ENCODE assay signal across 21 mouse cellular contexts in genomic region chr9:119576977-119577376, GRCm38 (mm10). TPM values are rescaled to one million over a fixed set of nuclear protein-coding genes. Genes with fewer than 3 reads are reported as not detected.
DNase-seq lines count a peak whose midpoint lies in the region; ATAC-seq and TF ChIP-seq lines count a peak whose summit lies in the region.
"Had no signal": no experiment of that assay in that cellular context is flagged by ENCODE, and none has a peak within 500 bp of the region (broad histone marks: within the 10 kb centered on the region; RNA-seq: fewer than 3 reads in every experiment).

No protein-coding gene starts in this region.

- H3K9me3 ChIP-seq in heart, embryonic 11.5 days (replicated peaks; ENCODE audit: control insufficient read depth, low read length), result no peaks in the 10 kb centered on the region
- no peaks in the 10 kb centered on the region for H3K9me3 ChIP-seq in midbrain, embryonic 11.5 days (ENCODE audit: control insufficient read depth, low read length)
- no peaks in the 10 kb centered on the region for H3K9me3 ChIP-seq in midbrain, embryonic 14.5 days (ENCODE audit: control insufficient read depth, low read length)
- no peaks in the 10 kb centered on the region for H3K9me3 ChIP-seq in heart, embryonic 14.5 days (ENCODE audit: control insufficient read depth, low read length)
- no peaks in the 10 kb centered on the region for H3K9me3 ChIP-seq in hindbrain, postnatal 0 days (ENCODE audit: low read length)
- H3K9me3 ChIP-seq: forebrain, embryonic 12.5 days; hindbrain, embryonic 15.5 days; limb, embryonic 10.5 days; midbrain, embryonic 10.5 days had no signal

- no peak for TF ChIP-seq CTCF in hindbrain, postnatal 0 days (IDR thresholded peaks at IDR 0.05; ENCODE audit: low read depth)

- DNase-seq in heart, postnatal 25 days (ENCODE audit: low spot score), result no peak
- peak; percentile 79 for DNase-seq in midbrain, embryonic 11.5 days (ENCODE audit: low spot score, missing footprints)
- no peak for DNase-seq in midbrain, embryonic 14.5 days
- peak; percentile 34 to 58 for DNase-seq in right cerebral cortex, postnatal 36 days (ENCODE audit: low spot score in 2 of 2)
- DNase-seq in hindbrain, postnatal 0 days (ENCODE audit: low spot score), result no peak
- DNase-seq: adrenal gland, adult 8-10 months; cerebellum, adult 11 months; cerebellum, postnatal 25 days; kidney, adult 18-20 months; kidney, postnatal 10 days; lung, embryonic 14.5 days; lung, postnatal 4 days had no signal

- no peaks in the 10 kb centered on the region for H3K36me3 ChIP-seq in heart, embryonic 11.5 days (ENCODE audit: control insufficient read depth, insufficient read depth, low read length)
- no peaks in the 10 kb centered on the region for H3K36me3 ChIP-seq in midbrain, embryonic 11.5 days (ENCODE audit: control insufficient read depth, insufficient read depth, low read length)
- no peaks in the 10 kb centered on the region for H3K36me3 ChIP-seq in midbrain, embryonic 14.5 days (ENCODE audit: control insufficient read depth, insufficient read depth, low read length)
- H3K36me3 ChIP-seq in heart, embryonic 14.5 days (ENCODE audit: control insufficient read depth, insufficient read depth, low read length), result no peaks in the 10 kb centered on the region
- no peaks in the 10 kb centered on the region for H3K36me3 ChIP-seq in hindbrain, postnatal 0 days (ENCODE audit: insufficient read depth, low read length)
- H3K36me3 ChIP-seq: forebrain, embryonic 12.5 days; hindbrain, embryonic 15.5 days; limb, embryonic 10.5 days; midbrain, embryonic 10.5 days had no signal

- no peak overlapping the region for H3K27ac ChIP-seq in heart, embryonic 11.5 days (ENCODE audit: low read depth, low read length)
- H3K27ac ChIP-seq in midbrain, embryonic 11.5 days (ENCODE audit: low read depth, low read length), result no peak overlapping the region
- no peak overlapping the region for H3K27ac ChIP-seq in midbrain, embryonic 14.5 days (replicated peaks; ENCODE audit: low read depth, low read length)
- no peak overlapping the region for H3K27ac ChIP-seq in heart, embryonic 14.5 days (replicated peaks in 1 of 2; ENCODE audit: control insufficient read depth in 1 of 2, insufficient read depth in 1 of 2, low read depth in 2 of 2, low read length in 2 of 2)
- H3K27ac ChIP-seq in hindbrain, postnatal 0 days, result no peak overlapping the region
- H3K27ac ChIP-seq: forebrain, embryonic 12.5 days; hindbrain, embryonic 15.5 days; limb, embryonic 10.5 days; midbrain, embryonic 10.5 days had no signal

- no peak overlapping the region for H3K4me3 ChIP-seq in heart, embryonic 11.5 days (ENCODE audit: low read depth, low read length)
- no peak overlapping the region for H3K4me3 ChIP-seq in midbrain, embryonic 11.5 days (ENCODE audit: low read depth, low read length)
- no peak overlapping the region for H3K4me3 ChIP-seq in midbrain, embryonic 14.5 days (replicated peaks; ENCODE audit: low read depth, low read length)
- 0 out of 4 replicates have a peak overlapping the region, but pooled peaks of 1 of the 2 experiments have one; percentile 72 for H3K4me3 ChIP-seq in heart, embryonic 14.5 days (ENCODE audit: control insufficient read depth in 1 of 2, insufficient read depth in 1 of 2, low read depth in 1 of 2, low read length in 2 of 2)
- H3K4me3 ChIP-seq in hindbrain, postnatal 0 days (ENCODE audit: low read length), result no peak overlapping the region
- H3K4me3 ChIP-seq: hindbrain, embryonic 15.5 days; limb, embryonic 10.5 days had no signal

- no peak overlapping the region for H3K9ac ChIP-seq in heart, embryonic 11.5 days (ENCODE audit: low read depth, low read length)
- H3K9ac ChIP-seq in midbrain, embryonic 11.5 days (ENCODE audit: low read length), result no peak overlapping the region
- H3K9ac ChIP-seq in midbrain, embryonic 14.5 days (replicated peaks; ENCODE audit: low read length), result no peak overlapping the region
- H3K9ac ChIP-seq in heart, embryonic 14.5 days (ENCODE audit: low read length), result no peak overlapping the region; the same call in 1 of the 2 replicates
- no peak overlapping the region for H3K9ac ChIP-seq in hindbrain, postnatal 0 days (replicated peaks; ENCODE audit: low read length)
- H3K9ac ChIP-seq: forebrain, embryonic 12.5 days; hindbrain, embryonic 15.5 days; lung, embryonic 14.5 days had no signal

- peaks cover 39% of the 10 kb centered on the region for H3K4me1 ChIP-seq in heart, embryonic 11.5 days (ENCODE audit: control insufficient read depth, insufficient read depth, low read length)
- H3K4me1 ChIP-seq in midbrain, embryonic 11.5 days (ENCODE audit: control insufficient read depth, insufficient read depth, low read length), result peaks cover 9% of the 10 kb centered on the region
- peaks cover 15% of the 10 kb centered on the region for H3K4me1 ChIP-seq in midbrain, embryonic 14.5 days (ENCODE audit: control insufficient read depth, insufficient read depth, low read length)
- peaks cover 39 to 60% of the 10 kb centered on the region in 2 experiments for H3K4me1 ChIP-seq in heart, embryonic 14.5 days (ENCODE audit: control insufficient read depth in 2 of 2, insufficient read depth in 2 of 2, low read length in 2 of 2)
- no peaks in the 10 kb centered on the region for H3K4me1 ChIP-seq in hindbrain, postnatal 0 days (ENCODE audit: insufficient read depth, low read length)

- H3K27me3 ChIP-seq in heart, embryonic 11.5 days (ENCODE audit: control insufficient read depth, insufficient read depth, low read length), result peaks cover 75% of the 10 kb centered on the region
- H3K27me3 ChIP-seq in midbrain, embryonic 11.5 days (ENCODE audit: control insufficient read depth, insufficient read depth, low read length), result peaks cover 94% of the 10 kb centered on the region
- H3K27me3 ChIP-seq in midbrain, embryonic 14.5 days (ENCODE audit: control insufficient read depth, insufficient read depth, low read length), result peaks cover 96% of the 10 kb centered on the region
- peaks cover 78% of the 10 kb centered on the region for H3K27me3 ChIP-seq in heart, embryonic 14.5 days (ENCODE audit: control insufficient read depth, insufficient read depth, low read length)
- peaks cover 64% of the 10 kb centered on the region for H3K27me3 ChIP-seq in hindbrain, postnatal 0 days (ENCODE audit: insufficient read depth, low read length)

- H3K4me2 ChIP-seq in heart, embryonic 11.5 days, result peak overlapping the region; percentile 87
- H3K4me2 ChIP-seq in midbrain, embryonic 11.5 days, result no peak overlapping the region
- H3K4me2 ChIP-seq in midbrain, embryonic 14.5 days (ENCODE audit: low read length), result no peak overlapping the region
- H3K4me2 ChIP-seq in heart, embryonic 14.5 days (ENCODE audit: low read length), result peak overlapping the region; percentile 82
- H3K4me2 ChIP-seq in hindbrain, postnatal 0 days (ENCODE audit: low read depth, low read length), result no peak overlapping the region
- H3K4me2 ChIP-seq: hindbrain, embryonic 15.5 days; liver, embryonic 11.5 days; lung, embryonic 14.5 days had no signal

- ATAC-seq in heart, embryonic 11.5 days (replicated peaks; ENCODE audit: insufficient number of reproducible peaks, low FRiP score, low TSS enrichment), result no peak
- no peak for ATAC-seq in midbrain, embryonic 11.5 days (ENCODE audit: low FRiP score)
- no peak for ATAC-seq in midbrain, embryonic 14.5 days (ENCODE audit: low FRiP score, low TSS enrichment)
- ATAC-seq in heart, embryonic 14.5 days (ENCODE audit: insufficient number of reproducible peaks, insufficient read depth, low FRiP score, low read depth), result no peak
- ATAC-seq in hindbrain, postnatal 0 days, result no peak

- intact Hi-C loops in heart, postnatal 25 days (cut with DNase I), result no loop called here

- WGBS in heart, embryonic 11.5 days (ENCODE audit: insufficient replicate concordance), result 68% methylated on average over 2 of the region's 2 CpGs
- WGBS in midbrain, embryonic 11.5 days, result 83% methylated on average over 2 of the region's 2 CpGs
- 89% methylated on average over 2 of the region's 2 CpGs for WGBS in midbrain, embryonic 14.5 days
- 87% methylated on average over 2 of the region's 2 CpGs for WGBS in heart, embryonic 14.5 days
- 83% methylated on average over 2 of the region's 2 CpGs for WGBS in hindbrain, postnatal 0 days

RNA-seq across cellular contexts. Expression of gene Scn5a, which starts 1.8 kb away (rescaled TPM):
- polyA plus RNA-seq in heart, embryonic 11.5 days (2014; fragmentation: Nextera tagmentation; extraction: Ambion mirVana), result 8.0 and 8.6 TPM in 2 replicates
- 100 to 1,000 TPM; 141 to 144 TPM for total RNA-seq in heart, postnatal 25 days (2021)
- polyA plus RNA-seq in midbrain, embryonic 11.5 days (2014; fragmentation: Nextera tagmentation; extraction: Ambion mirVana), result 0.16 TPM in 1 of 2 replicates, not detected in the other
- 0.11 and 0.32 TPM in 2 replicates for polyA plus RNA-seq in midbrain, embryonic 14.5 days (2014; fragmentation: Nextera tagmentation; extraction: Ambion mirVana)
- 7.9 and 10.0 TPM in 2 replicates for polyA plus RNA-seq in heart, embryonic 14.5 days (2014; fragmentation: Nextera tagmentation; extraction: Ambion mirVana)
- 0.68 and 1.5 TPM in 2 replicates for total RNA-seq in hindbrain, postnatal 0 days (2014; rRNA removed)
- polyA plus RNA-seq in hindbrain, postnatal 0 days (2015; fragmentation: Nextera tagmentation; extraction: Ambion mirVana), result 0.24 TPM in 2 replicates
- total RNA-seq: MEL; neutrophil, adult 5-6 weeks had no signal

Comparison
In these comparisons a context has a peak if more than half of its experiments do, and no peak if none do; other contexts are left out.
1. DNase-seq: peak in midbrain, embryonic 11.5 days (single experiment) and right cerebral cortex, postnatal 36 days (2 of 2); none in heart, postnatal 25 days (single experiment), midbrain, embryonic 14.5 days (single experiment) and hindbrain, postnatal 0 days (single experiment).
2. H3K4me2 ChIP-seq: peak in heart, embryonic 11.5 days (single experiment) and heart, embryonic 14.5 days (single experiment); none in midbrain, embryonic 11.5 days (single experiment), midbrain, embryonic 14.5 days (single experiment) and hindbrain, postnatal 0 days (single experiment).